Mouse (Mus musculus): ENCODE measurements around the gene Reg3a.
"Not testable (repeated sequence)": the region's sequence is repeated elsewhere in the genome, so short reads cannot be mapped to it uniquely, and the experiment has no call there.

The Reg3a gene

GRCm38 (mm10) chr6:78380409-78380808, at the start of gene Reg3a:
Reg3a (plus strand) TSS chr6:78380709.
- DNase-seq, result no peak

GRCm38 (mm10) chr6:78331919-78332569, 48.5 kb upstream of the Reg3a start:
- DNase-seq, result peak; percentile 30

- no peak for DNase-seq
These were observed 40.2 kb upstream of the Reg3a start for GRCm38 (mm10) chr6:78340296-78340695.

GRCm38 (mm10) chr6:78341689-78342088, 38.8 kb upstream of the Reg3a start:
- DNase-seq, result no peak

- no peak for DNase-seq
These were observed 18.4 kb upstream of the Reg3a start for GRCm38 (mm10) chr6:78361971-78362563.

GRCm38 (mm10) chr6:78370357-78370756, 10.2 kb upstream of the Reg3a start, which contains the start of gene Reg3b:
Reg3b (plus strand) TSS chr6:78370657.
- DNase-seq, result no peak

- DNase-seq, result no peak
These were observed 1.7 kb upstream of the Reg3a start, which contains the start of gene Reg3d for GRCm38 (mm10) chr6:78378765-78379164. Reg3d (minus strand) TSS chr6:78378865.

- DNase-seq, result no peak
These were observed 5.1 kb downstream of the Reg3a start for GRCm38 (mm10) chr6:78385609-78386008.

GRCm38 (mm10) chr6:78395323-78395722, 14.8 kb downstream of the Reg3a start, which contains the start of gene Reg2:
Reg2 (plus strand) TSS chr6:78395623.
- not testable (repeated sequence) for DNase-seq

GRCm38 (mm10) chr6:78422411-78422810, 41.9 kb downstream of the Reg3a start, which contains the start of gene Reg1:
Reg1 (plus strand) TSS chr6:78422711.
- DNase-seq, result not testable (repeated sequence)

GRCm38 (mm10) chr6:78425497-78425896, 45.0 kb downstream of the Reg3a start:
- DNase-seq, result no peak
